ENCODE assay signal across 8 mouse cellular contexts in genomic region chr14:99141786-99142633, GRCm38 (mm10). TPM values are rescaled to one million over a fixed set of nuclear protein-coding genes. Genes with fewer than 3 reads are reported as not detected.
A peak's percentile ranks its signal among the peaks of the same experiment; 100 is the strongest.
DNase-seq lines count a peak whose midpoint lies in the region; ATAC-seq and TF ChIP-seq lines count a peak whose summit lies in the region.

No protein-coding gene starts in this region.

- H3K79me3 ChIP-seq in C2C12 (ENCODE audit: low read depth) = no peaks in the 10 kb centered on the region

- TF ChIP-seq CTCF in C2C12 (IDR thresholded peaks at IDR 0.05; ENCODE audit: control insufficient read depth, insufficient read depth, insufficient read length) = peak; percentile 75
- TF ChIP-seq CTCF in bone marrow macrophage, adult 2 months (IDR thresholded peaks at IDR 0.05; ENCODE audit: low read depth, low read length) = peak; percentile 87; the same call in 1 of the 2 replicates

- no peak overlapping the region for H3K27ac ChIP-seq in bone marrow macrophage, adult 2 months (ENCODE audit: insufficient read depth, low read depth, low read length)
- no peak overlapping the region for H3K27ac ChIP-seq in embryonic facial prominence, embryonic 15.5 days (replicated peaks)
- H3K27ac ChIP-seq in heart, embryonic 10.5 days = no peak overlapping the region
- H3K27ac ChIP-seq in kidney, embryonic 15.5 days = no peak overlapping the region
- H3K27ac ChIP-seq in limb, embryonic 15.5 days = no peak overlapping the region

- peak; percentile 77 for ATAC-seq in embryonic facial prominence, embryonic 15.5 days (ENCODE audit: insufficient number of reproducible peaks, low FRiP score, low TSS enrichment, low read depth)
- ATAC-seq in kidney, embryonic 15.5 days (replicated peaks; ENCODE audit: low FRiP score) = peak; percentile 86
- 0 out of 2 replicates have a peak, but pooled peaks have one; percentile 63 for ATAC-seq in limb, embryonic 15.5 days (ENCODE audit: insufficient number of reproducible peaks, low FRiP score, low TSS enrichment, low read depth)
- ATAC-seq in monocyte, adult 5-6 weeks (replicated peaks; ENCODE audit: insufficient number of reproducible peaks, low FRiP score, low TSS enrichment, poor library complexity, severe bottlenecking) = peak; percentile 86

- no peak overlapping the region for H3K4me2 ChIP-seq in embryonic facial prominence, embryonic 15.5 days (replicated peaks)
- no peak overlapping the region for H3K4me2 ChIP-seq in kidney, embryonic 15.5 days
- H3K4me2 ChIP-seq in limb, embryonic 15.5 days = no peak overlapping the region

- no peak overlapping the region for H3K4me3 ChIP-seq in C2C12 (ENCODE audit: insufficient read depth, poor library complexity, severe bottlenecking)
- no peak overlapping the region for H3K4me3 ChIP-seq in bone marrow macrophage, adult 2 months (ENCODE audit: insufficient read depth, low read length)
- H3K4me3 ChIP-seq in embryonic facial prominence, embryonic 15.5 days (replicated peaks) = no peak overlapping the region
- no peak overlapping the region for H3K4me3 ChIP-seq in heart, embryonic 10.5 days
- no peak overlapping the region for H3K4me3 ChIP-seq in kidney, embryonic 15.5 days (replicated peaks)
- H3K4me3 ChIP-seq in limb, embryonic 15.5 days = no peak overlapping the region

- H3K36me3 ChIP-seq in C2C12 (ENCODE audit: control insufficient read depth, insufficient read depth) = peaks cover 25% of the 10 kb centered on the region
- peaks cover 12% of the 10 kb centered on the region for H3K36me3 ChIP-seq in embryonic facial prominence, embryonic 15.5 days
- peaks cover 10% of the 10 kb centered on the region for H3K36me3 ChIP-seq in heart, embryonic 10.5 days
- H3K36me3 ChIP-seq in kidney, embryonic 15.5 days = peaks cover 31% of the 10 kb centered on the region
- H3K36me3 ChIP-seq in limb, embryonic 15.5 days = peaks cover 5% of the 10 kb centered on the region

- no peak overlapping the region for H3K9ac ChIP-seq in embryonic facial prominence, embryonic 15.5 days
- no peak overlapping the region for H3K9ac ChIP-seq in kidney, embryonic 15.5 days
- no peak overlapping the region for H3K9ac ChIP-seq in limb, embryonic 15.5 days

- 23% methylated on average over 15 of the region's 15 CpGs for WGBS in embryonic facial prominence, embryonic 15.5 days
- 26% methylated on average over 15 of the region's 15 CpGs for WGBS in heart, embryonic 10.5 days
- 24% methylated on average over 15 of the region's 15 CpGs for WGBS in kidney, embryonic 15.5 days
- 26% methylated on average over 15 of the region's 15 CpGs for WGBS in limb, embryonic 15.5 days

- peak; percentile 91 for DNase-seq in heart, embryonic 10.5 days (ENCODE audit: low spot score)
- DNase-seq in spleen, postnatal 36 days (ENCODE audit: low spot score in 2 of 2) = peak; percentile 50 to 51

- H3K79me2 ChIP-seq in C2C12 (ENCODE audit: control insufficient read depth, insufficient read depth) = no peaks in the 10 kb centered on the region

- H3K9me3 ChIP-seq in embryonic facial prominence, embryonic 15.5 days (replicated peaks) = no peaks in the 10 kb centered on the region
- no peaks in the 10 kb centered on the region for H3K9me3 ChIP-seq in heart, embryonic 10.5 days
- H3K9me3 ChIP-seq in kidney, embryonic 15.5 days (replicated peaks) = no peaks in the 10 kb centered on the region
- no peaks in the 10 kb centered on the region for H3K9me3 ChIP-seq in limb, embryonic 15.5 days

- H3ac ChIP-seq in C2C12 (ENCODE audit: control insufficient read depth, insufficient read length, low read depth) = no peak overlapping the region

- H3K27me3 ChIP-seq in C2C12 (ENCODE audit: control insufficient read depth, insufficient read depth, insufficient read length) = no peaks in the 10 kb centered on the region
- no peaks in the 10 kb centered on the region for H3K27me3 ChIP-seq in embryonic facial prominence, embryonic 15.5 days
- H3K27me3 ChIP-seq in heart, embryonic 10.5 days (ENCODE audit: insufficient read depth, poor library complexity, severe bottlenecking) = no peaks in the 10 kb centered on the region
- no peaks in the 10 kb centered on the region for H3K27me3 ChIP-seq in kidney, embryonic 15.5 days
- no peaks in the 10 kb centered on the region for H3K27me3 ChIP-seq in limb, embryonic 15.5 days

- TF ChIP-seq POLR2A in bone marrow macrophage, adult 2 months (IDR thresholded peaks at IDR 0.05; ENCODE audit: borderline replicate concordance, low read depth, low read length) = no peak

- H3K4me1 ChIP-seq in bone marrow macrophage, adult 2 months (ENCODE audit: control insufficient read depth, insufficient read depth, low read length) = peaks cover 3% of the 10 kb centered on the region
- no peaks in the 10 kb centered on the region for H3K4me1 ChIP-seq in embryonic facial prominence, embryonic 15.5 days
- no peaks in the 10 kb centered on the region for H3K4me1 ChIP-seq in heart, embryonic 10.5 days
- H3K4me1 ChIP-seq in kidney, embryonic 15.5 days = no peaks in the 10 kb centered on the region
- H3K4me1 ChIP-seq in limb, embryonic 15.5 days = 0 out of 2 replicates have a peak, but pooled peaks cover 3% of the 10 kb centered on the region

TF ChIP-seq in C2C12, 6 proteins besides CTCF, POLR2A, EP300 and RAD21:
- TF ChIP-seq MYOG (IDR thresholded peaks at IDR 0.05; ENCODE audit: control insufficient read depth, extremely low read depth, insufficient read length) (no peak), MAX (IDR thresholded peaks at IDR 0.05) (no peak), MYOD1 (IDR thresholded peaks at IDR 0.05; ENCODE audit: control insufficient read depth, insufficient read length, low read depth) (no peak), CEBPB (IDR thresholded peaks at IDR 0.05; ENCODE audit: low read depth) (no peak), FOSL1 (IDR thresholded peaks at IDR 0.05; ENCODE audit: insufficient read depth, low read length, poor library complexity, severe bottlenecking) (no peak), USF1 (IDR thresholded peaks at IDR 0.05; ENCODE audit: low read depth) (no peak)

RNA-seq across cellular contexts. Expression of gene Dis3, which starts 42.4 kb away (rescaled TPM):
- 19.3 TPM for polyA plus RNA-seq in C2C12 (2012; fragmentation: generic; extraction: Trizol)
- polyA plus RNA-seq in bone marrow macrophage, adult 2 months (2012; ENCODE audit: insufficient read depth, insufficient read length, missing spikeins) = 13.7 and 16.0 TPM in 2 replicates
- 25.5 and 27.6 TPM in 2 replicates for polyA plus RNA-seq in embryonic facial prominence, embryonic 15.5 days (2015; fragmentation: Nextera tagmentation; extraction: Ambion mirVana)
- 29.1 and 37.2 TPM in 2 replicates for polyA plus RNA-seq in heart, embryonic 10.5 days (2016; fragmentation: Nextera tagmentation; extraction: Ambion mirVana)
- polyA plus RNA-seq in kidney, embryonic 15.5 days (2015; fragmentation: Nextera tagmentation; extraction: Ambion mirVana) = 29.6 and 31.5 TPM in 2 replicates
- 24.7 and 29.8 TPM in 2 replicates for polyA plus RNA-seq in limb, embryonic 15.5 days (2015; fragmentation: Nextera tagmentation; extraction: Ambion mirVana)
- 6.2 to 19.3 TPM (median 18.0 TPM) in 3 replicates for total RNA-seq in monocyte, adult 5-6 weeks (2017)

RNA-seq across cellular contexts. Expression of gene Pibf1, which starts 42.8 kb away (rescaled TPM):
- polyA plus RNA-seq in C2C12 (2012; fragmentation: generic; extraction: Trizol) = 2.5 TPM
- polyA plus RNA-seq in bone marrow macrophage, adult 2 months (2012; ENCODE audit: insufficient read depth, insufficient read length, missing spikeins) = 11.7 and 13.0 TPM in 2 replicates
- 19.2 and 19.9 TPM in 2 replicates for polyA plus RNA-seq in embryonic facial prominence, embryonic 15.5 days (2015; fragmentation: Nextera tagmentation; extraction: Ambion mirVana)
- polyA plus RNA-seq in heart, embryonic 10.5 days (2016; fragmentation: Nextera tagmentation; extraction: Ambion mirVana) = 16.4 and 18.5 TPM in 2 replicates
- polyA plus RNA-seq in kidney, embryonic 15.5 days (2015; fragmentation: Nextera tagmentation; extraction: Ambion mirVana) = 18.5 and 20.7 TPM in 2 replicates
- polyA plus RNA-seq in limb, embryonic 15.5 days (2015; fragmentation: Nextera tagmentation; extraction: Ambion mirVana) = 15.9 and 16.0 TPM in 2 replicates
- 30.0 to 60.2 TPM (median 31.0 TPM) in 3 replicates for total RNA-seq in monocyte, adult 5-6 weeks (2017)
